Mouse (Mus musculus): ENCODE measurements at regions not wholly inside any gene's neighbourhood (a gene's known extent, or its start where the extent isn't known, plus 50 kb on each side); places are given as distances from the start of the nearest gene placed in this dataset.

DNA sequence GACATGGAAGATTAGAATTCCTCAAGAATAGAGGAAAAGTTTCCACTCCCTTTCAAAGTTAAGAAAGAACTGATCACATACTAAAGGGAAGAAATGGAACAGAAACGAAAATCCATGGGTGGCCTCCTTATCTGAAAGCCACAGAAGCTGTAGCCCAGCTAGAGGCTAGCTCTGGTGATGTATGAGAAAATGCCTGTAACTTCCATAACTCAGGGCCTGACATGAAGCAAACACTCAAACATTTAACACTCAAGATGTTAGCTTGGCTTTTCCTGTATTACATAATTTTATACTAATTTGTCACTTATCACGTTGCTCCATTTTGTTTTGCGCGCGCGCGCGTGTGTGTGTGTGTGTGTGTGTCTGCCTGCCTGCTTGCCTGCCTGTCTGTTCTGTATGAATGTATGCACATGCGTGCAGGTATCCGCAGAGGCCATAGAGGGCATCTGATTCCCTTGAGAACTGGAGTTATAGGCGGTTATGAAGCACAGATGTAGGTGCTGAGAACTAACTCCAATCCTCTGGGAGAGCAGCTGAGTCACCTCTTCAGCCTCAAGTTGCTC is 88.2 kb downstream of the Olfr267 start:
- TF ChIP-seq CTCF (IDR thresholded peaks at IDR 0.05; ENCODE audit: low read depth): no peak
- no peak for TF ChIP-seq EP300 (optimal IDR thresholded peaks at IDR 0.05)

Measured in stomach, postnatal 0 days (tissue).